Mouse (Mus musculus) hematopoietic stem cell, adult 5-6 weeks (primary cell): Measurements from ENCODE around the gene Pum1. TPM values are rescaled to one million over a fixed set of nuclear protein-coding genes. Genes with fewer than 3 reads are reported as not detected.

Experiments used
- ATAC-seq, 2 experiments: fragments of 125-278 bp in 1 of 2; replicated peaks in 1 of 2; 2 replicates each; pipeline ENCODE4 v1.8.0; 2016 to 2017; ENCODE audit warnings: inconsistent platforms in 2 of 2, mild to moderate bottlenecking in 2 of 2, moderate number of reproducible peaks in 2 of 2, low read depth in 1 of 2, moderate TSS enrichment in 1 of 2; ENCODE audit not compliant: low FRiP score in 2 of 2, poor library complexity in 2 of 2, severe bottlenecking in 2 of 2, insufficient read depth in 1 of 2, low TSS enrichment in 1 of 2
- total RNA-seq: library from RNA; stranded (forward); fragments of 172-1452, 232-1000 nt; gene quantifications from 2 replicates; pipeline ENCODE4 v1.2.3, GENCODE M21; 2017

Gene Pum1
- total RNA-seq, 1 experiment from 2014 or later: 72.0 TPM

GRCm38 (mm10) chr4:130819806-130820205 is 156.7 kb downstream of the Pum1 start:
- no peak for ATAC-seq

- ATAC-seq: no peak
Measured at GRCm38 (mm10) chr4:130820594-130821255, 157.6 kb downstream of the Pum1 start.

- no peak for ATAC-seq
Measured at GRCm38 (mm10) chr4:130828851-130829673, 165.9 kb downstream of the Pum1 start.

Other genes starting within 250 kb of the Pum1 start
- gene Nkain1, start 89.1 kb upstream of the Pum1 start, total RNA-seq: 0.31 and 1.1 TPM in 2 replicates
- gene Sdc3, start 129.2 kb downstream of the Pum1 start, total RNA-seq: 1.9 and 3.3 TPM in 2 replicates
- 169 and 212 TPM in 2 replicates for gene Laptm5, start 249.8 kb downstream of the Pum1 start, total RNA-seq